Mouse (Mus musculus): ENCODE measurements around the gene Cap1. TPM values are rescaled to one million over a fixed set of nuclear protein-coding genes. Genes with fewer than 3 reads are reported as not detected.

Gene Cap1
- polyA plus RNA-seq, 1 experiment from 2014 or later: 71.5 TPM

DNA sequence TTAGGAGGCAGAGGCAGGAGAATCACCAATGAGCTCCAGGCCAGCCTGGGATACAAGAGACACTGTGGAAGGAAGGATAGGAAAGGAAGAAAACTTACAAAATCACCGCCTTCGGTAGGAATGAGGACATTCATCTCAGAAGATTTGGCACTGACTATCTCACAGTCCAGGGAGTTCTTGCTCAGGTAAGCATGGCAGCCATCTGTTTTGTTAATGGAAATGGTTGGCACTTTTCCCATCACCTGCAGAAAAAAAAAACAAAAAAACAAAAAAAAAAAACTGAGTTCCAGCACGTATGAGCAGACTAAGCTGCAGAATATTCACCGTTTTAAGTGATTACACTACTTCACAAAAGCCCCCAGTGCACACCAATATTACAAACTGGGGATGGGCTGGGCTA lies 24.0 kb downstream of the Cap1 start:
- Histone ChIP-seq H3K27me3 (ENCODE audit: control insufficient read depth, insufficient read depth, low read length) (no peaks in the 10 kb centered on the region), H3K9me3 (ENCODE audit: control insufficient read depth, low read length) (no peaks in the 10 kb centered on the region), H3K9ac (ENCODE audit: low read depth, low read length) (no peak overlapping the region), H3K27ac (ENCODE audit: low read depth, low read length) (no peak overlapping the region), H3K4me3 (ENCODE audit: low read depth, low read length) (no peak overlapping the region), H3K4me1 (replicated peaks; ENCODE audit: control insufficient read depth, insufficient read depth, low read length) (no peaks in the 10 kb centered on the region), H3K36me3 (ENCODE audit: control insufficient read depth, insufficient read depth, low read length) (peaks cover 20% of the 10 kb centered on the region; the same call in 1 of the 2 replicates), H3K4me2 (replicated peaks; ENCODE audit: low read depth, low read length) (no peak overlapping the region)
- 93% methylated on average over 4 of the region's 4 CpGs for WGBS
- no peak for DNase-seq (ENCODE audit: low spot score)
- no peak for ATAC-seq (ENCODE audit: low FRiP score)

DNA sequence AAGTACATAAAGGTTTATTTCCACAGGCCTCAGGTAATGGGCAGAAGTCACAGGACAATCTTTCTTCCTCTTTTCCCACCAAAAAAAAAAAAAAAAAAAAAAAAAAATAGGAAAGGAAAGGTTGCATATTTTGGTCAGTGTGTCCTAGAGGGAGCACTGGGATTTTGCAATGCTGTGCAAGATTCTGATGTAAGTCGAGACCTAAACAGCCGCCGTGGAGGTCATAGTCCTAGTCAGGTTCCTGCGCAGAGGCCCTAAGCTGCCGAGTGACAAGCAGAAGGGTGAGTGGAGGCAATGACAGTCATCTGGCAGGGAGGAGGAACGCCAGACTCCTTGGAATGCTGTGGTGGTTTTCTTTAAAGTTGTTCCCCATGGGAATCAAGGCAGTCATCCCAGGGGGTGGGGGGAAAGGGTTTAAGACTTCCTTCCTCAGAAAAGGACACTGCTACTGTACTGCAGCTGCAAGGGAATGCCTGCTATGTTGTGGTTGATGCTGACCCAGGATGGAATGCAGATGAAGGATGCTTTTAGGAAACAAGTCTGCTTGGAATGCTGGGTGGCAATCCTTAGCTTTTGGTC lies 26.7 kb downstream of the Cap1 start:
- no peak overlapping the region for H3K4me3 ChIP-seq (ENCODE audit: low read depth, low read length)
- no peak for ATAC-seq (ENCODE audit: low FRiP score)
- no peak overlapping the region for H3K4me2 ChIP-seq (replicated peaks; ENCODE audit: low read depth, low read length)
- no peaks in the 10 kb centered on the region for H3K27me3 ChIP-seq (ENCODE audit: control insufficient read depth, insufficient read depth, low read length)
- no peaks in the 10 kb centered on the region for H3K9me3 ChIP-seq (ENCODE audit: control insufficient read depth, low read length)
- peaks cover 17% of the 10 kb centered on the region; the same call in 1 of the 2 replicates for H3K36me3 ChIP-seq (ENCODE audit: control insufficient read depth, insufficient read depth, low read length)
- H3K27ac ChIP-seq (ENCODE audit: low read depth, low read length): no peak overlapping the region
- 73% methylated on average over 6 of the region's 6 CpGs for WGBS
- H3K9ac ChIP-seq (ENCODE audit: low read depth, low read length): no peak overlapping the region
- no peak for DNase-seq (ENCODE audit: low spot score)
- H3K4me1 ChIP-seq (replicated peaks; ENCODE audit: control insufficient read depth, insufficient read depth, low read length): no peaks in the 10 kb centered on the region

DNA sequence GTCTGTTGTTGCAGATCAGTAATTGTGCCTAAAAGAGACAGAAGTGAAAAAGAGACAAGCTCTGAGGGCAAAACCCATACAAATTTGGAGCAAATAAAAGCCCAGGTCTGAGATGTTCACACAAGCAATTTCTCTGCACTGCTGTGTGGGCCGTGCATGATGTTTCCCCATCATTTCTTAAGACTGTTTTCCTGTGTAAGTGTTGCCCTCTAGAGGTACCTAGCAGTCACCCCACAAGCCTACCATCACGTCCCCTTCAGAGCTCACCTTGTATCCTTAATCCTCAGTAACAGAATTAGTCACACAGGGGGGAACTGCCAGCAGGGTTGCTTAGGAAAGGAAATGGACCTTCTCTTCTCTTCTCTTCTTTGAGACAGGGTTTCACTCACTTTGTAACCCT lies 27.9 kb downstream of the Cap1 start:
- H3K9me3 ChIP-seq (ENCODE audit: control insufficient read depth, low read length): no peaks in the 10 kb centered on the region
- H3K36me3 ChIP-seq (ENCODE audit: control insufficient read depth, insufficient read depth, low read length): peaks cover 13% of the 10 kb centered on the region; the same call in 1 of the 2 replicates
- H3K27me3 ChIP-seq (ENCODE audit: control insufficient read depth, insufficient read depth, low read length): no peaks in the 10 kb centered on the region
- DNase-seq (ENCODE audit: low spot score) (no peak), ATAC-seq (ENCODE audit: low FRiP score) (no peak)
- H3K9ac ChIP-seq (ENCODE audit: low read depth, low read length): no peak overlapping the region
- H3K4me3 ChIP-seq (ENCODE audit: low read depth, low read length): no peak overlapping the region
- 65% methylated on average over 2 of the region's 2 CpGs for WGBS
- no peak overlapping the region for H3K27ac ChIP-seq (ENCODE audit: low read depth, low read length)
- no peaks in the 10 kb centered on the region for H3K4me1 ChIP-seq (replicated peaks; ENCODE audit: control insufficient read depth, insufficient read depth, low read length)
- H3K4me2 ChIP-seq (replicated peaks; ENCODE audit: low read depth, low read length): no peak overlapping the region

- no peak for ATAC-seq (ENCODE audit: low FRiP score)
- 89% methylated on average over 4 of the region's 4 CpGs for WGBS
- H3K36me3 ChIP-seq (ENCODE audit: control insufficient read depth, insufficient read depth, low read length): 0 out of 2 replicates have a peak, but pooled peaks cover 2% of the 10 kb centered on the region
Measured at GRCm38 (mm10) chr4:122854770-122855169, 31.1 kb downstream of the Cap1 start.

DNA sequence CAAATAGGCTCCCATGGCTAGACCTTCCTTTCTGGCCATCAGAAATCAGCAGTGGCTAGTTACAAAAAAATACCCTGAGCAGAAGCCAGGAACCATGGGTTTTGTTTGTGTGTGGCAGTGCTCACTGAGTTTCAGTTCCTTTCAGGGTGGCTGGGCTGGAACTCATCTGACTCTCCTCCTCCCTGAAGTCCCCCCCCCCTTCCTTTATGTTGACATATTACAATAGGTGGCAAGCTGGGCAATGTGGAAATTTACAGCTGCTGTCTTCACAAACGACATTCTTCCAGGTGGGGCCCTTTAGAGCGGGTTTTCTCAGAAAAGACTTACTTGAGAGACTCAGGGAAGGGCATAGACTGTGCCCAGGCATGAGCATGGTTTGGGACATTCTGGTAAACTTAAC lies 32.2 kb downstream of the Cap1 start:
- DNase-seq (ENCODE audit: low spot score) (no peak), ATAC-seq (ENCODE audit: low FRiP score) (no peak)
- no peaks in the 10 kb centered on the region for H3K9me3 ChIP-seq (ENCODE audit: control insufficient read depth, low read length)
- H3K4me3 ChIP-seq (ENCODE audit: low read depth, low read length): no peak overlapping the region
- no peak overlapping the region for H3K4me2 ChIP-seq (replicated peaks; ENCODE audit: low read depth, low read length)
- 65% methylated on average over 2 of the region's 2 CpGs for WGBS
- H3K27me3 ChIP-seq (ENCODE audit: control insufficient read depth, insufficient read depth, low read length): no peaks in the 10 kb centered on the region
- H3K36me3 ChIP-seq (ENCODE audit: control insufficient read depth, insufficient read depth, low read length): 0 out of 2 replicates have a peak, but pooled peaks cover 2% of the 10 kb centered on the region
- no peaks in the 10 kb centered on the region for H3K4me1 ChIP-seq (replicated peaks; ENCODE audit: control insufficient read depth, insufficient read depth, low read length)
- no peak overlapping the region for H3K27ac ChIP-seq (ENCODE audit: low read depth, low read length)
- no peak overlapping the region for H3K9ac ChIP-seq (ENCODE audit: low read depth, low read length)

More at GRCm38 (mm10) chr4:122854770-122855169, 31.1 kb downstream of the Cap1 start:
- H3K4me2 ChIP-seq (replicated peaks; ENCODE audit: low read depth, low read length): no peak overlapping the region
- DNase-seq (ENCODE audit: low spot score): no peak
- no peaks in the 10 kb centered on the region for H3K27me3 ChIP-seq (ENCODE audit: control insufficient read depth, insufficient read depth, low read length)
- H3K4me1 ChIP-seq (replicated peaks; ENCODE audit: control insufficient read depth, insufficient read depth, low read length): no peaks in the 10 kb centered on the region
- H3K4me3 ChIP-seq (ENCODE audit: low read depth, low read length): no peak overlapping the region
- H3K27ac ChIP-seq (ENCODE audit: low read depth, low read length): no peak overlapping the region
- no peaks in the 10 kb centered on the region for H3K9me3 ChIP-seq (ENCODE audit: control insufficient read depth, low read length)
- H3K9ac ChIP-seq (ENCODE audit: low read depth, low read length): no peak overlapping the region

- Histone ChIP-seq H3K4me2 (replicated peaks; ENCODE audit: low read depth, low read length) (no peak overlapping the region), H3K27ac (ENCODE audit: low read depth, low read length) (no peak overlapping the region), H3K27me3 (ENCODE audit: control insufficient read depth, insufficient read depth, low read length) (no peaks in the 10 kb centered on the region), H3K9me3 (ENCODE audit: control insufficient read depth, low read length) (no peaks in the 10 kb centered on the region), H3K36me3 (ENCODE audit: control insufficient read depth, insufficient read depth, low read length) (0 out of 2 replicates have a peak, but pooled peaks cover 7% of the 10 kb centered on the region), H3K4me1 (replicated peaks; ENCODE audit: control insufficient read depth, insufficient read depth, low read length) (no peaks in the 10 kb centered on the region), H3K4me3 (ENCODE audit: low read depth, low read length) (no peak overlapping the region), H3K9ac (ENCODE audit: low read depth, low read length) (no peak overlapping the region)
- no peak for DNase-seq (ENCODE audit: low spot score)
- ATAC-seq (ENCODE audit: low FRiP score): no peak
Measured at GRCm38 (mm10) chr4:122851535-122851934, 34.3 kb downstream of the Cap1 start.

- H3K9ac ChIP-seq (ENCODE audit: low read depth, low read length): no peak overlapping the region
- no peak overlapping the region for H3K27ac ChIP-seq (ENCODE audit: low read depth, low read length)
- H3K27me3 ChIP-seq (ENCODE audit: control insufficient read depth, insufficient read depth, low read length): no peaks in the 10 kb centered on the region
- WGBS: 88% methylated on average over 13 of the region's 13 CpGs
- DNase-seq (ENCODE audit: low spot score) (no peak), ATAC-seq (ENCODE audit: low FRiP score) (no peak)
- H3K9me3 ChIP-seq (ENCODE audit: control insufficient read depth, low read length): no peaks in the 10 kb centered on the region
- peaks cover 7% of the 10 kb centered on the region; the same call in 1 of the 2 replicates for H3K36me3 ChIP-seq (ENCODE audit: control insufficient read depth, insufficient read depth, low read length)
- no peaks in the 10 kb centered on the region for H3K4me1 ChIP-seq (replicated peaks; ENCODE audit: control insufficient read depth, insufficient read depth, low read length)
- no peak overlapping the region for H3K4me3 ChIP-seq (ENCODE audit: low read depth, low read length)
- H3K4me2 ChIP-seq (replicated peaks; ENCODE audit: low read depth, low read length): no peak overlapping the region
Measured at GRCm38 (mm10) chr4:122848150-122848621, 37.7 kb downstream of the Cap1 start.

- no peak for DNase-seq (ENCODE audit: low spot score)
- no peak overlapping the region for H3K27ac ChIP-seq (ENCODE audit: low read depth, low read length)
- H3K27me3 ChIP-seq (ENCODE audit: control insufficient read depth, insufficient read depth, low read length): no peaks in the 10 kb centered on the region
- no peak overlapping the region for H3K4me2 ChIP-seq (replicated peaks; ENCODE audit: low read depth, low read length)
- H3K9ac ChIP-seq (ENCODE audit: low read depth, low read length): no peak overlapping the region
- WGBS: 91% methylated on average over 1 of the region's 1 CpGs
- H3K4me1 ChIP-seq (replicated peaks; ENCODE audit: control insufficient read depth, insufficient read depth, low read length): peaks cover 4% of the 10 kb centered on the region; the same call in 1 of the 2 replicates
- 0 out of 2 replicates have a peak, but pooled peaks cover 2% of the 10 kb centered on the region for H3K36me3 ChIP-seq (ENCODE audit: control insufficient read depth, insufficient read depth, low read length)
- no peak overlapping the region for H3K4me3 ChIP-seq (ENCODE audit: low read depth, low read length)
- H3K9me3 ChIP-seq (ENCODE audit: control insufficient read depth, low read length): no peaks in the 10 kb centered on the region
- no peak for ATAC-seq (ENCODE audit: low FRiP score)
Measured at GRCm38 (mm10) chr4:122838416-122838815, 47.4 kb downstream of the Cap1 start.

GRCm38 (mm10) chr4:122837994-122838393 lies 47.9 kb downstream of the Cap1 start:
- Histone ChIP-seq H3K9ac (ENCODE audit: low read depth, low read length) (no peak overlapping the region), H3K27ac (ENCODE audit: low read depth, low read length) (no peak overlapping the region), H3K4me1 (replicated peaks; ENCODE audit: control insufficient read depth, insufficient read depth, low read length) (peaks cover 4% of the 10 kb centered on the region; the same call in 1 of the 2 replicates), H3K4me2 (replicated peaks; ENCODE audit: low read depth, low read length) (no peak overlapping the region), H3K4me3 (ENCODE audit: low read depth, low read length) (no peak overlapping the region), H3K9me3 (ENCODE audit: control insufficient read depth, low read length) (no peaks in the 10 kb centered on the region), H3K36me3 (ENCODE audit: control insufficient read depth, insufficient read depth, low read length) (0 out of 2 replicates have a peak, but pooled peaks cover 2% of the 10 kb centered on the region), H3K27me3 (ENCODE audit: control insufficient read depth, insufficient read depth, low read length) (no peaks in the 10 kb centered on the region)
- WGBS: 63% methylated on average over 2 of the region's 2 CpGs
- no peak for DNase-seq (ENCODE audit: low spot score)
- no peak for ATAC-seq (ENCODE audit: low FRiP score)
